Mouse (Mus musculus): ENCODE measurements around the gene Kif11.

Gene Kif11

GRCm38 (mm10) chr19:37375755-37376615, at the start of gene Kif11:
TSS of gene Kif11 (plus strand) at chr19:37376403.
- peak; percentile 92 to 99 for DNase-seq (ENCODE audit: low spot score in 2 of 2)

GRCm38 (mm10) chr19:37327216-37327615, 49.0 kb upstream of the Kif11 start:
- no peak for DNase-seq (ENCODE audit: low spot score in 2 of 2)

- no peak for DNase-seq (ENCODE audit: low spot score in 2 of 2)
Observed at GRCm38 (mm10) chr19:37332726-37333125, 43.5 kb upstream of the Kif11 start.

DNA sequence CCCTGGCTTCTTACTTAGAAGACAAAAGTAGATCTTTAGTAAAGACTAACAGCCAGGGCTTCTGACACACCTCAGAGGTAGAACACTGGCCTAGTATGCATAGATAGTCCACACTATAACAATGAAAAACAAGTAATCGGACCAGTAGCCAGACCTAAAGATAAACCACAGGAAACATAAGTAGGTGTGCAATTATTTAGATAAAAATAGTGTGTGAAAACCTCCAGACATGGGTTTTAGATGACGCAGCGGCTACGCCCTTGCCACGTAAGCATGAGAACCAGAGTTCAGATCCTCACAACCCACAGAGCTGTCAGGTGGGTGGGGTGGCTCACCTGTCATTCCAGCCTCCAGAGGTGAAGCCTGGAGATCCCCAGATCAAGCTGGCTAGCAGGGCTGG, 42.8 kb upstream of the Kif11 start:
- no peak for DNase-seq (ENCODE audit: low spot score in 2 of 2)

DNA sequence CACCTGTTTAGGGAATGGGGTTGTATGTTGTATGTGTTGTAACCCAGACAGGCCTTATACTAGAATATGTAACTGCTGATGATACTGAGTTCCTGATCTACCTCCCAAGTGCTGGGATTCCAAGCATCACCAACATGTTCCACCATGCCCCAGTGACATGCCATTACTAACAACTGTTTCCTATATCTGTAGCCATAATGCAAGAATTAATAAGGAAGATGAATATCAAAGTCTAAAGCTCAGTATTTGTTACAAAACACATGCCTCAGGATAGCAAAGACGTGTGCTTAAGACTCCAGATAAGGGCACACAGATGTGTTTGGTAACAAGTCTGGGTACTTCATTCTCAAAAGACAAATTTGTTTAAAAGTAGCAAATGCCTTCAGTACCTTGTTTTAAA, 40.8 kb upstream of the Kif11 start:
- DNase-seq (ENCODE audit: low spot score in 2 of 2), result no peak

- DNase-seq (ENCODE audit: low spot score in 2 of 2), result no peak
Observed at GRCm38 (mm10) chr19:37337752-37338151, 38.5 kb upstream of the Kif11 start, which contains the start of gene Ide. TSS of gene Ide (minus strand) at chr19:37337852.

DNA sequence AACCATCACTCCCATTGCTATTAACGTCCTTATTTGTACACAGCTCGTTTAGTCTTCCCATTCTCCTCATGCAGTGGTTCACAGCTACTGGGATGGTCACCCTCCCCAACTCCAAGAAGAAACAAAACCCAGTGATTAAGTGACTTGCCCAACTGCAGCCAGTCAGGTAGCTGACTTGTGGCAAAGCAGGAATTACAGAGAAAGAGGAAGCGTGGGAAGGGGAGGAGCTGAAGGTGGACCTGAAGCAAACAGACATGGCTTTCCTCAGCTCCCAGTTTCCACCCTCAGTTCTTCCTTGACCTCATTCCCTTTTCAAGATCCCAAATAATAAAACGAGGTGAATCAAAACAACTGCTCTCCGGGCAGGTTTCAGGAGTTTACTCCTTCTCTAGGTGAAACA, 35.7 kb upstream of the Kif11 start:
- DNase-seq (ENCODE audit: low spot score in 2 of 2), result no peak

DNA sequence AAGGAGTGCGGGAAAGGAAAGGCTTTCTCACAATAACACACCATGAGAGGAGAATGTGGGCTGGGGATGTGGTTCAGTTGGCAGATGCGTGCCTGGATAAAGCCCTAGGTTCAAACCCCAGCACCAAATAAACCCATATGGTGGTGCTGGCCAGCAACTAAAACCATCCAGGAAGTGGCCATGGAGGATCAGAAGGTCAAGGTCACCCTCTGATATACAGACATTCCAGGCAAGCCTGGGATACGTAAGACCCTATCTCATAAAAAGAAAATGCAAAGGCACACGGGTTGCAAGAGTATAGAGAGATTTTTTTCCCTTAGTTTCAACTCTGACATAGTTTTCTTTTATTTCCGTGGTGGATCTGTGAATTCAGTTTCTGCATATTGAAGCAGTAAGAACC, 35.3 kb upstream of the Kif11 start:
- DNase-seq (ENCODE audit: low spot score in 2 of 2), result no peak

- DNase-seq (ENCODE audit: low spot score in 2 of 2), result no peak
Observed at GRCm38 (mm10) chr19:37343899-37344298, 32.3 kb upstream of the Kif11 start.

GRCm38 (mm10) chr19:37346258-37346657, 29.9 kb upstream of the Kif11 start:
- DNase-seq (ENCODE audit: low spot score in 2 of 2), result no peak

DNA sequence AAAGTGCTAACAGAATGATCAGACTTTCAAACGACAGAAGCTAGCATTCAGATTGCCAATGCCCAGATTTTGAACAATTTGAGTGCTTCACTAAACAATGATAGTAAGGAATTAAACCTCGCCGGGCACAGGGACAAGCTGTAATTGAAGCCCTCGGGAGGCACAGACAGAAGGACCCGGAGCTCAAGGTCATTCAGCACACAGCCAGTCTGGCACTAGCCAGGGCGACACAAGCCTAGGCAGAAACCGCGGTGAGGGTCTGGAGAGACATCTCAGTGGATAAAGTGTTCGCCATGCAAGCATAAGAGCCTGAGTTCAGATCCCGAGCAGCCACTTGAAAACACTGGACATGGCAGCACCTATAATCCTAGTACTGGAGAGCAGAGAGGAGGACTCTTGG, 27.9 kb upstream of the Kif11 start:
- DNase-seq (ENCODE audit: low spot score in 2 of 2), result no peak

- no peak for DNase-seq (ENCODE audit: low spot score in 2 of 2)
Observed at GRCm38 (mm10) chr19:37348952-37349351, 27.3 kb upstream of the Kif11 start.

DNA sequence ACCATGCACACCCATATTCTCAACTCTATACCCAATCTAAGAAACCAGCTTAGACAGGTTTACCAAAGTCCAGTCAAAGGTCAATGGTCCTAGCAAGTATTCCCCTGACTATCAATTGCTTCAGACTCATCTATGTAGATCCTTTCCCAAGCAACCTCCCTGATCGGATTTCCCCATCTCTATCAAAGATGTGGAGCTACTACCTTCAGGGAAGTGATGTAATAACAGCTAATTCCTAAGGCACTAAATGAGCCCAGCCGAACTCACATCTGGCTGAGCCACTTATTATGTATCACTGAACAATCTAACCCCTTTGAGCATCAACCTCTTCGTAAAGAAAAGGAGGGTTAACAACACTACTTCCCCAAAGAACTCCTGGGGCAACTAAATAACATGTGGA, 23.4 kb upstream of the Kif11 start:
- no peak for DNase-seq (ENCODE audit: low spot score in 2 of 2)

DNA sequence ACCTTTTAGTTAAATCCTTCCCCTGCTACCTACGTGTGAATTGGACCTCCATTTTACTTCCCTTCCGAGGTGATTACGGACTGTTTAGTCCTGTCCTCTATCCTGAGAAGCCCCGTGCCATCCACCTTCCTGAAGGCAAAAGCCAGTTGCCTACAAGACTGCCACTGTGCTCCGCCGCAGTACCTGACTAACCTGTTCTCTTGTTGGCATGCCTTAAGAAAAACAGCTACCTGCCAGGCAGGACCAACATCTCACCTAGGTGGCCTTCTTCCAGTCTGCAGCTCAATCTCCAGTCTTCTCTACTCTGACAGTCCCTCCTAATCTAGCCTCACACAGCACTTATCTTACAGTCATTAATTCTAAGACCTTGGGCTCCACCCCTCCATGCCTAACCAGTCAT, 22.9 kb upstream of the Kif11 start:
- peak; percentile 43 to 57 for DNase-seq (ENCODE audit: low spot score in 2 of 2)

DNA sequence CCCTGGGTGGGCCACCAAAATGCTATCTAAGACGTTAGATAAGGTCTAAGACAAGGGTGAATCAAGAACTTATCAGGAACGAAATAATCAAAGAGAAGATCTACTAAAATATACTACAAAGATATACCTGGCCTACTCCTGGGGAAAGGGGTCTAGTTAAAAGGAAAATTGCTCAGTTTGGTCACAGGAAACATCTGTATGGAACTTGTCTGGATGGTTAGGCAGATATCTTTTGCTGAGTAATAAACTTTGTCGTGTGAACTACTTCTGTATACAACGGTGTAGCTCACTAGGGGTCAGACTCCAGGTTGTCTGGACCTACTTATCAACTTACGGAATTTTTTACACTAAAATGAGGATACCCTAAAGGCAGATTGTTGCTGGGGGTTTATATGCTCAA, 16.2 kb upstream of the Kif11 start:
- no peak for DNase-seq (ENCODE audit: low spot score in 2 of 2)

- no peak for DNase-seq (ENCODE audit: low spot score in 2 of 2)
Observed at GRCm38 (mm10) chr19:37362545-37362944, 13.7 kb upstream of the Kif11 start.

DNA sequence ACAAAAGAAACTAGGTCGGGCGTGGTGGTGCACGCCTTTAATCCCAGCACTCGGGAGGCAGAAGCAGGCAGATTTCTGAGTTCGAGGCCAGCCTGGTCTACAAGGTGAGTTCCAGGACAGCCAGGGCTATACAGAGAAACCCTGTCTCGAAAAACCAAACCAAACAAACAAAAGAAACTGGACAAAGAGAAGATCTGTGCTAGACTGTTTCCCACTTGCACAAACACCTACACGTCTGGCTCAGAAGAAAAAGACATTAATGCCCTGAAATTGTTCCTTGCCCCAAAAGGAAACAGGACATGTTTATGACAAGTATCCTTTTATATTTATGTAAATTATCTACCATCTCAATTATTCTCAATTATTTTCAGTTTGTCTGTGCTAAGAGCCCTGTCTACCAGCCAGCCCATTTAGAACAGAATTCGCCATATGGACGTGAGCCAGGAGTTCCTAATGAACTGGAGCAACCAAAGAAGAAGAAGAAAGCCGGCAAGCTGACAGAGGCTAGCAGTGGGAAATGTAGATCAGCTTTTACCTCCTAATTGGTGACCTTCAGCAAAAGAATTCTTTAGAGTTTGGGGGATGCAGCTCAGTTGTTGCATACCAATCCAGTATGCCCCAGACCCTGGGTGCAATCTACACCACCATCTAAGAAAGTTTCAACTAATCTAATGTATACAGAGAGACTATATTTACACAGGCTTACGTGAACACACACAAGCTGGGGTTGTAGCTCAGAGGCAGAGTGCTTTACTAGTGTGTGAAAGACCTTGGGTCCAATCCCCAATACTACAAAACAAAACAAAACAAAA, 12.9 kb upstream of the Kif11 start:
- no peak for DNase-seq (ENCODE audit: low spot score in 2 of 2)

DNA sequence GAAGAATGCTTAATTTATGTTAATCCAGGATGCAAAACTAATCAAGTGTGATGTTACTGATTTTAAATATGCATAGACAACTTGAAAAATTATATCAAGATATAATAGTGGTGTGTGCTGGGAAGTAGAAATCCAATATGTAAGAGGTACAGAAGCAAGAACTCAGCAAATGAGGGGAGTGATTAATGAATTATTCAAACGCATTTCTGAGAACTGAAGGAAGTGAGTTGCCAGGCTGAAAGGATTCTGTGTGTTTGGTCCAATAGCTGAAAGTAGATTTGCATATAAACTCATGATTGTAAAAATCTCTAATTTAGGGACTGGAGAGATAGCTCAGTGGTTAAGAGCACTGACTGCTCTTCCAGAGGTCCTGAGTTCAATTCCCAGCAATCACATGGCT, 7.2 kb upstream of the Kif11 start:
- DNase-seq (ENCODE audit: low spot score in 2 of 2), result no peak

- no peak for DNase-seq (ENCODE audit: low spot score in 2 of 2)
Observed at GRCm38 (mm10) chr19:37369921-37370320, 6.3 kb upstream of the Kif11 start.

DNA sequence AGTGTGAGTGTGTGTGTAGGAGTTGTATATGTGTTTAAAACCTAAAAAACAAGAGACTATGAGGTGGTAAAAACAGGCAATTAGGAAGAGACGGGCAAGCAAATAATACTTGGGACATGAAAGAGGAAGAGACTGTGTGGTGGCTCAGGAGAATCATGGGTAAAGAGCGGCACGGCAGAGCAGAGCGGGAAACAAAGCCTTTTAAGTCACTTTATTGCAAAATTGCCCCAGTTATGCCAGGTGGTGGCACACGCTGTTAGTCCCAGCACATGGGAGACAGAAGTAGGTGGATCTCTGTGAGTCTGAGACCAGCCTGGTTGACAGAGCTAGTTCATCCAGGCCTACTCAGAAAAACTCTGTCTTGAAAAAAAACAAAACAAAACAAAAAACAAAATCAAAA, 5.8 kb upstream of the Kif11 start:
- no peak for DNase-seq (ENCODE audit: low spot score in 2 of 2)

DNA sequence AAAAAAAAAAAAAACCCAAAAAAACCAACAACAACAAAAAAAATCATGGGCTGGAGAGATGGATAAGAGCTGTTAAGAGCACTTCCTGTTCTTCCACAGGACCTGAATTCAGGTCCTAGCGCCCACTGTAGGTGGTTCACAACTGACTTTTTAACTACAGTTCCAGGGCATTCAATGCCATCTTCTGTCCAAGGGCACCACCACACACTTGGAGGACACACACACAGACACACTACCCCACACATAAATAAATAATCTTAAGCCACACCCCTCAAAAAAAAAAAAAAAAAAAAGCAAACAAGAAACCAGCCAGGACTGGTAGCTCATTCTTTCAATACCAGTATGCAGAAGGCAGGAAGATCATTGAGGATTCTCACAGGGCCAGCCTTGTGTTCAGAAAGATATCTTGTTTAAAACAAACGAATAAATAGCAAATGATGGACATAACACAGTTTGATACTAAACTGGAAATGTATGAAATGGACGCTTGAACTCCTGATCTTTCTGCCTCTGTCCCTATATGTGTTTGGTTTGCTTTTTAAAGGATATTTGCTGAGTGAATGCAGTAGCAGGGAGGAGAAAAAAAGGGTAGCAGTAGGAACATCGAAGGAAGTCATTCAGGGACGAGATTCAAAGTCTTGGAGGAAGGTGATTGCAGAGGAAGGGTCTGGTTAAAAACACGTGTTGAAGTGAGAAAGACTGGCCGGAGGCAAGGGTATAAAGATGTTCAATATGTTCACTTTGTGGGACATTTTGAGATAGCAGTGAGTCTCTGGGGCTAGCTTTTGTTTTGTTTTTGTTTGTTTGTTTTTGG, 1.1 kb upstream of the Kif11 start:
- no peak for DNase-seq (ENCODE audit: low spot score in 2 of 2)

GRCm38 (mm10) chr19:37376841-37377240, 638 bp downstream of the Kif11 start:
- no peak for DNase-seq (ENCODE audit: low spot score in 2 of 2)

Measured in urinary bladder, adult 18-20 months (tissue).